In the genomic region with DNA sequence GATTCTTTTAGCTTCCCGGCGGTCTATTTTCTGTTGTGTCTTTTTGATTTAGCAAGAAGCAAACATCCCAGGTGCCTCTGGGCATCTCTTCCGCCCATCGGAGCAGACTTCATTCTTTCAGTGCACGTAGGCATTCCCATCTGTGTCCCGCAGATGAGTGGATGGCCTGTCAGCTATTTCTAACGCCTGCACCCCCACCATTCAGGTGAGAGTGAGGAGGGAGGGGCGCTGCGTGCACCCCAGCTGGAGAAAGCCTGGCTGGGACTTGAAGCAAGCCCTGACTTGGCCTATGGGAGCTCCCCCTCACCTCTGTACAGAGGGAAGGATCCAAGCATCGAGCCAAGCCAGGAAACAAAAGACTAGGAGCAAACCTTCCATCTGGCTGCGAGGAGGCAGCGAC, we compare ENCODE assay signal across 9 mouse cellular contexts. TPM values are rescaled to one million over a fixed set of nuclear protein-coding genes. Genes with fewer than 3 reads are reported as not detected.
DNase-seq lines count a peak whose midpoint lies in the region; ATAC-seq and TF ChIP-seq lines count a peak whose summit lies in the region.
"Had no signal": no experiment of that assay in that cellular context is flagged by ENCODE, and none has a peak within 500 bp of the region (broad histone marks: within the 10 kb centered on the region; RNA-seq: fewer than 3 reads in every experiment).

No protein-coding gene starts in this region.

- no peaks in the 10 kb centered on the region for H3K36me3 ChIP-seq in lung, postnatal 0 days (ENCODE audit: insufficient read depth, low read length)
- H3K36me3 ChIP-seq in limb, embryonic 12.5 days = 0 out of 2 replicates have a peak, but pooled peaks cover 2% of the 10 kb centered on the region
- no peaks in the 10 kb centered on the region for H3K36me3 ChIP-seq in stomach, embryonic 15.5 days

- no peak for ATAC-seq in lung, postnatal 0 days
- ATAC-seq in limb, embryonic 12.5 days (ENCODE audit: insufficient number of reproducible peaks, insufficient read depth, low FRiP score, low TSS enrichment, low read depth) = no peak
- no peak for ATAC-seq in stomach, embryonic 15.5 days (ENCODE audit: insufficient read depth, low FRiP score, low read depth)
- ATAC-seq in granulocyte monocyte progenitor cell, adult 5-6 weeks (replicated peaks; ENCODE audit: poor library complexity, severe bottlenecking) = no peak

- no peak for TF ChIP-seq EP300 in lung, postnatal 0 days (IDR thresholded peaks at IDR 0.05)

- H3K27me3 ChIP-seq in lung, postnatal 0 days (replicated peaks; ENCODE audit: insufficient read depth, low read length) = no peaks in the 10 kb centered on the region
- no peaks in the 10 kb centered on the region for H3K27me3 ChIP-seq in limb, embryonic 12.5 days
- no peaks in the 10 kb centered on the region for H3K27me3 ChIP-seq in stomach, embryonic 15.5 days (replicated peaks)

- TF ChIP-seq CTCF in lung, postnatal 0 days (IDR thresholded peaks at IDR 0.05) = no peak

- H3K4me3 ChIP-seq in lung, postnatal 0 days (ENCODE audit: low read depth, low read length) = no peak overlapping the region
- 0 out of 2 replicates have a peak overlapping the region, but pooled peaks have one; percentile 2 for H3K4me3 ChIP-seq in limb, embryonic 12.5 days (replicated peaks)
- H3K4me3 ChIP-seq in stomach, embryonic 15.5 days (replicated peaks) = no peak overlapping the region

- no peak overlapping the region for H3K9ac ChIP-seq in lung, postnatal 0 days (replicated peaks; ENCODE audit: low read depth)
- H3K9ac ChIP-seq in limb, embryonic 12.5 days (replicated peaks) = peak overlapping the region; percentile 31; the same call in 1 of the 2 replicates
- H3K9ac ChIP-seq in stomach, embryonic 15.5 days = no peak overlapping the region

- WGBS in lung, postnatal 0 days = 24% methylated on average over 12 of the region's 12 CpGs
- WGBS in limb, embryonic 12.5 days = 7% methylated on average over 12 of the region's 12 CpGs
- WGBS in stomach, embryonic 15.5 days = 20% methylated on average over 12 of the region's 12 CpGs

- H3K4me1 ChIP-seq in lung, postnatal 0 days (ENCODE audit: insufficient read depth, low read depth, low read length) = peaks cover 25% of the 10 kb centered on the region
- peaks cover 39% of the 10 kb centered on the region for H3K4me1 ChIP-seq in limb, embryonic 12.5 days (replicated peaks)
- peaks cover 21% of the 10 kb centered on the region for H3K4me1 ChIP-seq in stomach, embryonic 15.5 days

- peak overlapping the region; percentile 62; the same call in 1 of the 2 replicates for H3K27ac ChIP-seq in lung, postnatal 0 days (ENCODE audit: low read length)
- H3K27ac ChIP-seq in limb, embryonic 12.5 days = peak overlapping the region; percentile 43
- peak overlapping the region; percentile 42; the same call in 1 of the 2 replicates for H3K27ac ChIP-seq in stomach, embryonic 15.5 days

- no peaks in the 10 kb centered on the region for H3K9me3 ChIP-seq in lung, postnatal 0 days (ENCODE audit: low read length)
- no peaks in the 10 kb centered on the region for H3K9me3 ChIP-seq in limb, embryonic 12.5 days
- H3K9me3 ChIP-seq in stomach, embryonic 15.5 days = no peaks in the 10 kb centered on the region

- H3K4me2 ChIP-seq in lung, postnatal 0 days (replicated peaks; ENCODE audit: low read depth, low read length) = 0 out of 2 replicates have a peak overlapping the region, but pooled peaks have one; percentile 20
- H3K4me2 ChIP-seq in limb, embryonic 12.5 days = peak overlapping the region; percentile 42
- peak overlapping the region; percentile 26 for H3K4me2 ChIP-seq in stomach, embryonic 15.5 days

- peak; percentile 54 for DNase-seq in embryo, embryonic 10 days (ENCODE audit: low spot score)
- DNase-seq in embryo, embryonic 10.5 days (ENCODE audit: low spot score) = no peak
- no peak for DNase-seq in lung, postnatal 0 days (ENCODE audit: low spot score)
- DNase-seq in lung, postnatal 36 days = no peak
- no peak for DNase-seq in gastrocnemius, postnatal 25 days
- DNase-seq: thymus, postnatal 14 days had no signal

RNA-seq across cellular contexts. Expression of a gene that starts 5.4 kb away (rescaled TPM):
- 18.9 TPM in 2 replicates for polyA plus RNA-seq in lung, postnatal 0 days (2015; fragmentation: Nextera tagmentation; extraction: Ambion mirVana)
- polyA plus RNA-seq in limb, embryonic 12.5 days (2016; fragmentation: Nextera tagmentation; extraction: Ambion mirVana) = 6.2 and 7.2 TPM in 2 replicates
- polyA plus RNA-seq in stomach, embryonic 15.5 days (2015; fragmentation: Nextera tagmentation; extraction: Ambion mirVana) = 6.3 and 6.5 TPM in 2 replicates
- 2.6 and 2.8 TPM in 2 replicates for total RNA-seq in granulocyte monocyte progenitor cell, adult 5-6 weeks (2014; fragmentation: Nextera tagmentation)
- 5.2 and 5.4 TPM in 2 replicates for total RNA-seq in granulocyte monocyte progenitor cell, adult 5-6 weeks (2017)
- total RNA-seq in gastrocnemius, postnatal 25 days (2021) = 10 to 100 TPM in 1 of 2 experiments, 1 to 10 TPM in 1; 8.9 to 12.1 TPM

RNA-seq across cellular contexts. Expression of a gene that starts 18.2 kb away (rescaled TPM):
- 27.0 and 38.9 TPM in 2 replicates for polyA plus RNA-seq in lung, postnatal 0 days (2015; fragmentation: Nextera tagmentation; extraction: Ambion mirVana)
- 70.2 and 81.5 TPM in 2 replicates for polyA plus RNA-seq in limb, embryonic 12.5 days (2016; fragmentation: Nextera tagmentation; extraction: Ambion mirVana)
- polyA plus RNA-seq in stomach, embryonic 15.5 days (2015; fragmentation: Nextera tagmentation; extraction: Ambion mirVana) = 39.0 and 42.4 TPM in 2 replicates
- total RNA-seq in granulocyte monocyte progenitor cell, adult 5-6 weeks (2014; fragmentation: Nextera tagmentation) = 8.8 and 9.6 TPM in 2 replicates
- total RNA-seq in granulocyte monocyte progenitor cell, adult 5-6 weeks (2017) = 5.8 and 6.7 TPM in 2 replicates
- 10 to 100 TPM; 12.6 to 13.6 TPM for total RNA-seq in gastrocnemius, postnatal 25 days (2021)
